Mouse (Mus musculus) retina, postnatal 1 day (tissue): ENCODE measurements around the gene Zdhhc19.
A peak's percentile ranks its signal among the peaks of the same experiment; 100 is the strongest.

ENCODE experiments used
- DNase-seq: peaks from one replicate; pipeline ENCODE4 v3.0.0-alpha.2; 2012

Gene Zdhhc19

DNA sequence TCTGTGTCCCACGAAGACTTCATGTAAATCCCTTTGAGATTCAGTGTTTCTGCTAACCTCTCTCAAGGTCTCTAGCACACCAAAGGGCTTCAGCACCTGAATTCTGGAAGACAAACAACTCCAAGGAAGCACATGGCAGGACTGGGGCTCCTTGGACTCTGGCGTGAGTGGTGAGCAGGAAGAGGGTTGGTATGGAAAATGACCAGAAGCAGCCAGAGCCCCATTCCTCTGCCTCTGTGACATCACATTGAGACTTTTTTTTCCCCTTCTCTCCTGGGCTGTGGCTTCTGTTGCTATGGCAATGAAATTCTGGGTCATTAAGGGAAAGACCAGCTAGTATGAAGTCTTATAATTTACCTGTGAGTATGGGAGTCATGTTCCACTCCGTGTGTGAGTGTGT lies at the start of gene Zdhhc19:
Gene Zdhhc19 (plus strand): TSS at position 301 of the 400 bp plus-strand sequence.
- DNase-seq = no peak

DNA sequence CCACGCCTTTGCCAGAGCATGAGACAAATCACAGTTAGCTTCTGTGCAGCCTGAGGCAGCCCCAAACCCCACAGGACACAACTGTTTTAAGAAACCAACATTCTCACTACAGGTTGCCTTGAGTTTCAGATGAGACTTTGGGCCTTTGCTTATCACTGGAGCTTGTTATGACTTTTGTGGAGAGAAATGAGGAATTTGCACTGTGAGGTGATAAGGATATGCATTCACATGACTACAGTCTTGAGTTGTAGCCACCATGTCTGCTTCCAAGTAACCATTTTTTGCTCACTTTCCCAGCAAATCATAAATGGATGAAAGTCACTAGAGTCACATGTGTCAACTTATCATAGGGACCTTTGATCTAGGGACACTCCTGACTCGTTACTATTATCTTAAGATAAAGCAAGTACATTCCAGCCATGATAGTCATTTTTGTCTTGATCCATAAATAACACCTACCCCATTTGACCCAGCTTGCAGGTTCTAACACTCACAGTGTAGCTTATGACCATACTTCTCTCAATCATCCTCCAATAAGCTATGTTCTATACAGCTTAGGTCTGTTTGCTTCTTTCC lies 49.4 kb upstream of the Zdhhc19 start:
- DNase-seq = no peak

DNA sequence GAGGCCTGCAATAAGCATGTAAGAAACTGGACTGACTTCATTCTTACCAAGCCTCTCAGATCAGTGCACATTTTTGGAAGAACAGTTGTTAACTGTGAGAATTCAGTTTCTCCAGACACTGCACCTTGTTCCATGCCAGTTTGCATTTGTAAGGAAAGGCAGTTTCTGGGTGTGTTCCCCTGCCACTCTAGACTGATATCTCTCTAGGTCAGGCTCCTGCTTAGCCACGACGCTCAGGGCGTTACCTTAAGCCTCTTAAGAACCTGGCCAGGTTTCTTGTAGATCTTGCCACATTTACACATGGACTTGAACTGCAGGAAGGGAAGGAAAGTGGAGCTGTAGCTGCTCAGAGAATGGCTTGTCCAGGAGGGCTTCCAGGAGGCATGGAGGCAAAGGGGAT lies 46.4 kb upstream of the Zdhhc19 start:
- DNase-seq = no peak

DNA sequence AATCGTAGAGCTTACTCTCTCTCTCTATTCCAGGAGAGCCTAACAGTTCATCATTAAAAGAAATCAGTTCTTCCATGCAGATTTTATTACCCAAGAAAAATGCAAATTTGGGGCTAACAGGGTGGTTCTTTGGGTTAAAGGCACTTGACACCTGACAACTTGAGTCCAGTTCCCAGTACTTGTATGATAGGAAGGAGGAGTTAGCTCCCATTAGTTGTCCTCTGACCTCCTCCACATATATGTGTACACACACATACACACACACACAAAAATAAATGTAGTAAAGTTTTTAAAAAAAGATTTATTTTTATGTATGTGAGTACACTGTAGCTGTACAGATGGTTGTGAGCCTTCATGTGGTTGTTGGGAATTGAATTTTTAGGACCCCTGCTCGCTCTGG lies 45.9 kb upstream of the Zdhhc19 start:
- no peak for DNase-seq

DNA sequence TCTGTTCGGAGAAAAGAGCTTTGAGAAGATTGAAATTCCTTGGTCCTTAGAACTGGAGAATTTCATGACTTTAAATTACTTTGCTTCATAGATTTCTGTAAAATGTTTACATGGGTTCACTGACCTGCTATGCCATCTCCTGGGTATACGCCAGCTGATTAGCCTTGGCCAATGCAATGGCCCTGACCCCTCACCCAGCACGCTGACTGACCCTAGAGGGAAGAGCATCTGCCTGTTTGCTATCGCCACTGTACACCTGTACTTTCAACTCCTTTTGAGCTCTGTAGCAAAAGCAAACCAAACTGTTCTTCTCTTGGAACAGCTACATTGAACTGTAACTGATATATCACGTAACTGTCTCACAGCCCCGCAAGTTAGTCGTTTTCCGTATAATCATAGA lies 43.0 kb upstream of the Zdhhc19 start:
- DNase-seq = no peak

DNA sequence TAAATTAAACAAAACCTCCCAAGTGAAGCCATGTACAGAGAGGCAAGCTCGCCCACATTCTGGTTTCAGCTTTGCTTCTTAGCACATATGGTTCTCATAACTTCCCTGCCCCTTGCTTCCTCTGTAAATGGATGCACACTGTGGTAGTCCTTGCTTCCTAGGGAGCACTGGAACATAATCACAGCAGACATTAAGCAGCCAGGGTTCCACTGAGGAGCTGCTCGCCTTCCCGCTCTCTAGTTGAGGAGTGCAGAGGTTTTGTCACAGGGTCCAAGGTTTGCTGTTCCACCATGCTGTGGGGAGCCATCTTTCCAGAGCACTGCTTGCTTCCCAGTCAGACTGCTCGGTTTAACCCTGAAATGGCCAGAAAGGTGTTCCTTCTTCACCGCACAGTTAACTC lies 41.4 kb upstream of the Zdhhc19 start:
- no peak for DNase-seq

DNA sequence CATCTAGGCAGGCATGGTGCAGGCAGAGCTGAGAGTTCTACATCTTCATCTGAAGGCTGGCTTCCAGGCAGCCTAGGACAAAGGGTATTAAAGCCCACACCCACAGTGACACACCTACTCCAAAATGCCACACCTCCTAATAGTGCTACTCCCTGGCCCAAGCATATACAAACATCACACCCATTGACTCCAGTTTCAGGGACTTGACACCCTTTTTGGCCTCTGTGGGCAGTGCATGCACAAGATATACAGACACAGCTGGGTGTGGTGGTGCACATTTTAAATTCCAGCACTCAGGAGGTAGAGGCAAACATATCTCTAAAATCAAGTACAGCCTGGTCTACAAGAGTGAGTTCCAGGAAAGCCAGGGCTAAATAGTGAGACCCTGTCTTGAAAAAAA lies 40.0 kb upstream of the Zdhhc19 start:
- no peak for DNase-seq

DNA sequence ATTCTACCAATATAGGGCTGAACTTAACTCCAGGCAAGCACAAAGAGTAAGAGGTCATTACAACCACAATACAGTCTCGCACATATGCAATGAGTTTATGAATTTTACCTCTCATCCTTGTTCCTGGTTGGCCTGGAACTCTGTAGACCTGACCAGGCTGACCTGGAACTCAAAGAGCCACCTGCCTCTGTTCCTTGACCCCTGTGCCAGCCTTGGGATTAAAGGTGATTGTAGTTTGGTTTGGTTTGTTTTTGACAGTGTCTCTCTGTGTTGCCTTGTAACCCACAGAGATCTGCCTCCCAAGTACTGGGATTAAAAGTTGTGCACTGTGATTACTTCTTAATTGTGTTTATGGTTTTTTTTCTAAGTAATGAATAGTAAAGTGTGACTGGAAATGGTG lies 39.3 kb upstream of the Zdhhc19 start:
- no peak for DNase-seq

DNA sequence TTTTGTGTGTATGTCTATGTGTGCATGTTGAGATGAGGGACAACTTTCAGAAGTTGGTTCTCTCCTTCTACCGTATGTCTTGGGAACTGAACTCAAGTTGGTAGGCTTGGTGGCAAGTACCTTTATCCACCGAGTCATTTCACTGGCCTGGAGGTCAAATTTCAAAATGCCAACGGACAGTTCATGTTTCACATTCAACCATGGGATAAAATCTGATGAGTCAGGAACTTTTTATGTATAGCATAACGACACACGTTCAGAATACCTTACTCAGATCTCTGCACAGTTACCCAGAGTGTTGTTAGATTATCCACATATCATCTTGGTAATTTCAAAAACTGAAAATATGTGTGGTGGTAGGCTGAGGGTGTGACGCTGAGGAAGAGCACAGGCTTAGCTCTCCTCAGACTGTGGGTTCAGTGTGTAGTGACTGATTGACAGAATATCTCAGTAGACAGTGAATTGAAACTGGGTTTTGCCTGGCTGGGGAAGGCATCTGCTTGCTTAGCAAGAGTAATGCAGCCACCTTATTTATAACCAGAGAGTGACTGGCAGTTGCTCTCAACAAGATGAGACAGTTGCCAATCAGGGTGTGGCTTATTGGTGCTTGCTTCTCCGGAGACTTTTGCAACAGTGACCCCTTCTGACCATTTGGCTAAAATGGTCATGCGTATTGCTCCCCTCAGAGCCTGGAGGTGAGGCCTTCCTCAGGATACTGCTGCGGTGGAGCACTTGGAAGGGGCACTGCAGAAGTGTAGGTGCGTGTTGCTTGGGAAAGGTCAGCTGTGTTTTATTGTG lies 38.3 kb upstream of the Zdhhc19 start:
- peak; percentile 75 for DNase-seq

DNA sequence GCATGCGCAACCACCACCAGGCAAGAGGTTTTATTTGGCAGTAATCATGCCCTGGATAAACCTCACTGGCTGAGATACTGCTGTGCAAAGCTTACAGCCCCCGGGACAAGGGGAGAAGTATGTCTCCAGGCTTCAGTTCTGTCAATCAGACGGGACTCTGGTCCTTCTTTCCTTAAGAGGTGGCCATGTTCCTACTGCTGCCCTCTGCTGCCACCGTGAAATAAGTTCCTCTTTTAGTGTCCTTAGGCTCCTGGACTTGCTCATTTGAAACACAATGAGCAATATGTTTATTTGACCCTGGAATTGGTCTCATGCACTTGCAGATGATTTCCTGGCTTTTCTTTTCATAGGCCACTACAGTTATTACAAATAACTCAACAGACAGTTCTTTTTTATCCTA lies 35.5 kb upstream of the Zdhhc19 start:
- no peak for DNase-seq

DNA sequence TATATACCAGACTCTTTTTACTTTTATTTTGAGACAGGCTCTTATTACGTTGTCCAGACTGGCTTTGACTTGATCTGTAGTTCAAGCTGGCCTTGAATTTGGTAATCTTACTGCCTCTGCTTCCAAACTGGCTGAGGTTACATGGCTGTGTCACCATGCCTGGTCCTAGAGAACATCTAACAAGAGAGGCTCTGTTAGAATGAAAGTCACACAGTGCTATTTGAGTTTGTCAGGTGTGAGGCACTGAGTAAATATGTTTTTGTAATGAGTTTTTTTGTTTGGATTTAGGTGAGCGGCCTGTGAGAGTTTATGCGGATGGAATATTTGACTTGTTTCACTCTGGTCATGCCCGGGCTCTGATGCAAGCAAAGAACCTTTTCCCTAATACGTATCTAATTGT lies 34.4 kb upstream of the Zdhhc19 start:
- no peak for DNase-seq

DNA sequence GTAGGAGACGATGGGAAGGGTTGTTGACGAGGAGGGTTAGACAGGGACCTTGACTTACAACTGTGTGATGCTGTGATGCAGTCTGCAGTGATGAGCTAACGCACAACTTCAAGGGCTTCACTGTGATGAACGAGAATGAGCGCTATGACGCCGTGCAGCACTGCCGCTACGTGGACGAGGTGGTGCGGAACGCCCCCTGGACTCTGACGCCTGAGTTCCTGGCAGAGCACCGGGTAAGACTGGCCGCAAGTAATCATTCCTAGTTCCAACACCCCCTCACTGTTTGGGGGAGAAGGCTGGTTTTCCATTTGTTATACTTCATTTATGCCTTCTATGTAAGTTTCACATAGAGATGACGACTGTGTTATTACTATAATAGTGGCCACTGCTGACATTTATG lies 33.1 kb upstream of the Zdhhc19 start:
- no peak for DNase-seq

DNA sequence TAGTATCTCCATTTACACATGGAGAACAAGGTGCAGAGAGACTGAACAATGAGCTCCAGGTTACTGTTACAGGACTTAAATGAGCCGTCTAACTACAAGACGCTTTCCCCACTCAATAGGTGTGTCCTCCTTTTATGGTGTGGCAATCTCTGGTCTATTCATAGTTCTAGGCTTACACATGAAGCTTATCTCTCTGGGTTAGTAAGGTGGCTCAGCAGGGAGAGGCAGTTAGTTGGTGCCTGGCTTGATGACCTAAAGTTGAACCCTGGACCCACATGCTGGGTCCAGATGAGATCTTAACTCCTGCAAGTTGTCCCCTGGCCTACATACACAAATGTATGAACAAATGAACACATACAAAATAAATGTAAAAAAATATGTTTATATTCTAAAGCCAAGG lies 32.6 kb upstream of the Zdhhc19 start:
- DNase-seq = no peak

DNA sequence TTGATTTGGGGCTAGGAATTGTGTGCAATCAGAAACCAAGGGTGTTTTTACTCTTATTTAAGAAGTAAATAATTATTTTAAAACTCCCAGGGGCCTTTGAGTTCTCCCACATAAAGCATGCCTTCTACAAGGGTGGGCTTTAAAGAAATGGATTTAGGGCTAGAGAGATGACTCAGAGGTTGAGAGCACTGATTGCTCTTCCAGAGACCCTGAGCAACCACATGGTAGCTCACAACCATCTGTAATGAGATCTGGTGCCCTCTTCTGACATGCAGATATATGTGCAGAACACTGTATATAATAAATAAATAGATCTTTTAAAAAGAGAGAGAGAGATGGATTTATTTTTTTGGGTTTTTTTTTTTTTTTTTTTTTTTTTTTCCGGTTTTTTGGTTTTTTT lies 31.2 kb upstream of the Zdhhc19 start:
- no peak for DNase-seq

DNA sequence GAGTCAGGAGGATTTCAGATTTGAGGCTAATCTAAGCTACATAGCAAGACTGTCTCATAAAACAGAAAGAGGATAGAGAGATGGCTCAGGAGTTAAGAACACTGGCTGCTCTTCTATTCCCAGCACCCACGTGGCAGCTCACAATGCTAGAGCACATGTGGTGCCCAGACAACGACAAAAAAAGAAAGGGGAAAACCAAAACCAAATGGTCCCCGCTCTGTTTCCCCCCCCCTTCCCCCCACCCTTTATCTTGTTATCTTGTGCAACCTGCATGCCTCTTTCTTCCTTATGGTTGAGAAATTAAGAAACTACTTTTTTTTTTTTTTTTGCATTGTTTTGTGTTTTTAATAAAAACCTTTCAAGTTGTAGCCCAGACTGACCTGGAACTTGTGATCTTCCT lies 27.6 kb upstream of the Zdhhc19 start:
- no peak for DNase-seq

DNA sequence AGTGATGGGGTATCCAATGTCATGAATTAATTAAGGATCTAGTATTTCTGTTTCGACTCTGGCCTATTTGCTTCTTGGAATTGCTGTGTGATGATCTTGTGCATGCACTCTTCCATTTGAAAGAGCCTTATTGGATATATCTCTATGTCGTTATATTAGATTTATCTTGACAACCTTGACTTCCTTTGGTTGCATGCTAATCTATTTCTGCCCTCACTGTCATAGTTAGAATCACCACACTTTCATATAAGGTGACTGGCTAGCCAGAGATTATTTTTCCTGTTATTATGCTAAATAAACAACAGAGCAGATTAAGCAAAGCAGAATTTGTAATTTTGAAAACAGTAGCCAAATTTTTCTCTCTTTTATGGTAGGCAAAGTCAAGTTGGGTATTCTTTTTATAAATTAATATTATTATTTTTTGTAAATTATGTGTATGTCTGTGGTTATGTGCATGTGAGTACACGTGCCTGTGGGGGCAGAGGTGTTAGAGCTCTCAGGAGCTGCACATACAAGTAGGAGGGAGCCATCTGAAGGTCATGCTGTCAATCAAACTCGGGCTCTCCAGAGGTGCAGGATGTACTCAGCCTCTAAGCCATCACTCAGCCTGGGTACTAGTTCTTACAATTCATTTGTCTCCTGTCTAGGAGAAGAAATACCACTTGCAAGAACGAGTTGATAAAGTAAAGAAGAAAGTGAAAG lies 26.5 kb upstream of the Zdhhc19 start:
- DNase-seq = no peak

DNA sequence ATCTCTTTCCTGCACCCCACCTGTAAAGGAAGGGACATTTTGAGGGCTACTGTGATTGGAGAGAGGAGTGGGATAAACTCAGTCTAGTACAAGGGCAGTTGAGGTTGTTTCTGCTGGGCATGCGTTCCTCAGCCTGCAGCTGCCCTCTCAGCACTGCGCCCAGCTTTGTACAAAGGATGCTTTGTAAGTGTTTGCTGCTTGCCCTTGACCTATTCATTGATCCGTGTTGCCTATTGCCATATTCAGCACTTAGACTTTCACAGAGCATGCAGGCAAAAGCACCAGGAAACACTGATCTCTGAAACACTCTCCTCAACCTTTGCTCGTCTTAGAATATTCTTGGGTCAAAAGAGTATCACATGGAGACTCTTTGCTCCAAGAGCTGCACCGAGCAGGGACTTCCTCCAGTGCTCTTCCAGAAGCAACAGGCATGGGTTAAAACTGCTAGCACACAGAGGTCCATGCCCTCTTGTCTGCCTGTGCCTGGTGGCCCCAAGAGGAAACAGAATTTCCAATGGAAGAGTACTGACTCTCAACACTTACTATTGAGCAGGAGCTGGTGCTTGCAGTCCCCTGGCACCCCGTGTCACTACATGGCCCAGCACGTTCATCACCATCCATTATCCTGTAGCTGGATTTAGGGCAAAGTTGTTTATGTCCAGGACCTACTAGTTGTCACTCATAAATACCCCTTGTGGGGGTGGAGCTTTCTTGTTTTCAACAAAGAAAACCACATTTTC lies 23.6 kb upstream of the Zdhhc19 start:
- DNase-seq = peak; percentile 53

DNA sequence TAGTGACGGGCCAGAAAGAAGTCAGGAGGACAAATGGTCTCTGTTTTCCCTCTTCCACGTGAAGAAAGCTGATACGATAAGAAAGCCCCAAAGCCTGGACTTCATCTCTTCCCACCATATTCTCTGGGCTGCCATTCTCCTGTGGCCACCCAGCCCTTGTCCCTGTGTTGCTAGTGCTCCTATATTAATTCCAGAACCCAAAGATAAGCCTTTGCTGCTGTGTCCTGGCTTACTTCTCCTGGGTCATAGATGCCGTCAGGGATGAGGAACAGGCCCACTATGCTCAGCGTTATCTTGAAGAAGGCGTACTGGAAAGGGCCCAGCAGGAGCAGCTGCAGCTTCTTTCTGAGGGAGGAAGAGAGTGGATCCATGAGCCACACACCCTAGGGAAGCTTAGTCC lies 18.8 kb upstream of the Zdhhc19 start:
- DNase-seq = no peak

DNA sequence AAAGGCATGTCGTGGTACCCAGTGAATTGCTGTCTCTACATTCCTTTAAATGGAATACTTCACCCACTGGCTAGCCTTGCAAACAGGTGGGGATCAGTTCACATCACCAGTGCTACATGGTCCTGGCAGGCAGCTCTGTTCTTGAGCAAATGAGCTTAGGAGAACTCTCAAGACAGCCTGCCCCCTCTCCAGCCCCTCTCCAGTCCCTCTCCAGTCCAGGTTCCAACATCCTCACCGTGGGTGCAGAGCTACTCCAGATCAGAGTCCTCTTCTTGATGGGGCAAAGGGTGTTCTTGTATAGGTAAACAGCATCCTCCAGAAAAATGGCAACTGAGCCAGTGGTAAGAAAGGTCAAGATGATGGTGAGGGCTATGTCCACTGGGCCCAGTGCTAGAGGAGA lies 16.6 kb upstream of the Zdhhc19 start:
- no peak for DNase-seq

DNA sequence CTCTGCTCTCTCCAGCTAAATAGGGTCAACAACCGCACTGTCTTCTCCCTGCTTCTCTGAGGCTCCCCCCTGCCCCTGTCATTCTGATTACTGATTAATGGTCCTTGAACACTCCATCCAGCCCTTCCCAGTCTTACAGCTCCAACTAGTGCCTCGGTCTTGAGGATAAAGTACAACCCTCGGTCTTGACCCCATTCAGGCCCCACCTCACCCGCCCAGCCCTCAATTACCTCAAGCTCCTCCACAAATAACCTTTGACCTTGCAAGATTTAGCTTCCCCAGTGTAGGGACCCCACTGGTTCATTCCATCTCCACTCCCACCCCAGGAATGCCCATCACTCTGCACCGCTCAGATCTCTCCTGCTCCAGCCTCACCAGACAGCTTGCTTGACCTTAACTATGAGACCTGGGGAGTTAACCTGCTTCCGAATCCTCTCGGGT lies 11.6 kb upstream of the Zdhhc19 start:
- no peak for DNase-seq

DNA sequence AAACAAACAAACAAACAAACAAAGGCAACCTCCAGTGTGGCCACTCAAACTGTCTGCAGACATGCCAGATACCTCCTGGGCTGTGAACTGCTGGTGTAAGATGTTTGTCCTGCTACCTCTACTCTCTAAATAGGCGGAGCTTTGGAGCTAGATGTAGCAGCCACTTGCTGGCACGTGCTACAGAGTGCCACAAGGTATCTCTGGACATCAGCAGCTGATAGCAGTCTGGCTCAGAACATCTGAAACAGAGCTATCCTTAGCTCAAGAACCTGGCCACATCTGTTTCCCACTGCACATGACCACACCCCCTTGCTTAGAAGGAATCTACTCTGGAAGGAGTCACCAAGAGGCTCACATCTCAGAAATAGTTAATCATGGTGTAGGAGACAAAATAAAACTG lies 10.9 kb upstream of the Zdhhc19 start:
- DNase-seq = no peak

DNA sequence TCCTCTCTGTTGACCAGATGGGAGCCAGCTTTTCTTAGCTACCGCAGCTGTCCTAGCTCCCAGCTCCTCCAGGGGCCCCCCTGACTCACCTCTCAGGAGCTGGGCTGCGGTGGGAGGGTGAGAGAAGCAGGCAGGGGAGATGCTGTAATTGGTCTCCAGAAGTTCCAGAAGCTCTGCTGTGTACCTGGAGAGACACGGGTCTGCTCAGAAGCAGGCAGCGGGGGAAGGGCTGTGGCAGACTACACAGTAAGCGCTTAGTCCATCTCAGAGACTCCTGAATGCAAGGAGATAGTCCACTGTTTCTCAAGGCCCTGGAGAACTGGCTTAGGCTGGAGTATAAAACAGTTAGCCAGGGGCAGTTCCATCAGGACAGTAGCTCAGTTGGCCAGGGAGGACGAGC lies 10.0 kb upstream of the Zdhhc19 start:
- DNase-seq = no peak
